ENCODE assay signal across 8 mouse cellular contexts in genomic region chrX:59134166-59134861, GRCm38 (mm10).
DNase-seq lines count a peak whose midpoint lies in the region; ATAC-seq and TF ChIP-seq lines count a peak whose summit lies in the region.

No protein-coding gene starts in this region.

- TF ChIP-seq POLR2A in kidney, adult 2 months (IDR thresholded peaks at IDR 0.05; ENCODE audit: low read depth, low read length): no peak
- TF ChIP-seq POLR2A in cerebellum, adult 2 months (IDR thresholded peaks at IDR 0.05; ENCODE audit: borderline replicate concordance, insufficient read depth, low read length): no peak
- no peak for TF ChIP-seq POLR2A in olfactory bulb, adult 2 months (IDR thresholded peaks at IDR 0.05; ENCODE audit: insufficient read depth, low read depth, low read length)

- peak; percentile 0 for DNase-seq in kidney, adult 2 months
- DNase-seq in kidney, adult 11 months: no peak
- peak; percentile 38 to 39 for DNase-seq in cerebellum, adult 2 months
- peak; percentile 69 for DNase-seq in intestine, embryonic 14.5 days (ENCODE audit: low spot score)
- DNase-seq in limb, embryonic 11.5 days (ENCODE audit: low spot score): peak; percentile 60
- peak; percentile 64 for DNase-seq in thymus, postnatal 14 days

- no peaks in the 10 kb centered on the region for H3K36me3 ChIP-seq in kidney, adult 2 months (ENCODE audit: control insufficient read depth, insufficient read depth, low read length)
- H3K36me3 ChIP-seq in intestine, embryonic 14.5 days (ENCODE audit: control insufficient read depth, insufficient read depth, low read length): no peaks in the 10 kb centered on the region
- H3K36me3 ChIP-seq in limb, embryonic 11.5 days (ENCODE audit: control insufficient read depth, insufficient read depth, low read length): no peaks in the 10 kb centered on the region

- 0 out of 2 replicates have a peak overlapping the region, but pooled peaks have one; percentile 10 for H3K4me3 ChIP-seq in kidney, adult 2 months (ENCODE audit: insufficient read depth, low read depth, low read length)
- peak overlapping the region; percentile 64 for H3K4me3 ChIP-seq in cerebellum, adult 2 months (replicated peaks; ENCODE audit: insufficient read depth, low read depth, low read length)
- peak overlapping the region; percentile 45 for H3K4me3 ChIP-seq in intestine, embryonic 14.5 days (ENCODE audit: low read depth, low read length)
- H3K4me3 ChIP-seq in limb, embryonic 11.5 days (ENCODE audit: low read depth, low read length): peak overlapping the region; percentile 43
- H3K4me3 ChIP-seq in olfactory bulb, adult 2 months (ENCODE audit: insufficient read depth, low read depth, low read length): peak overlapping the region; percentile 57

- no peak overlapping the region for H3K27ac ChIP-seq in kidney, adult 2 months (ENCODE audit: insufficient read depth, low read depth, low read length)
- H3K27ac ChIP-seq in cerebellum, adult 2 months (ENCODE audit: insufficient read depth, low read length): no peak overlapping the region
- H3K27ac ChIP-seq in intestine, embryonic 14.5 days (ENCODE audit: low read depth): no peak overlapping the region
- no peak overlapping the region for H3K27ac ChIP-seq in limb, embryonic 11.5 days (replicated peaks; ENCODE audit: low read depth, low read length)
- H3K27ac ChIP-seq in olfactory bulb, adult 2 months (ENCODE audit: insufficient read depth, low read depth, low read length): no peak overlapping the region

- H3K9me3 ChIP-seq in intestine, embryonic 14.5 days (ENCODE audit: control insufficient read depth, low read length): no peaks in the 10 kb centered on the region
- H3K9me3 ChIP-seq in limb, embryonic 11.5 days (ENCODE audit: control insufficient read depth, low read length): no peaks in the 10 kb centered on the region

- TF ChIP-seq CTCF in kidney, adult 2 months (conservative IDR thresholded peaks at IDR 0.05; ENCODE audit: insufficient read depth, insufficient read length, low read depth, low read length): no peak
- no peak for TF ChIP-seq CTCF in cerebellum, adult 2 months (IDR thresholded peaks at IDR 0.05; ENCODE audit: borderline replicate concordance, insufficient read depth, low read depth, low read length)
- TF ChIP-seq CTCF in olfactory bulb, adult 2 months (IDR thresholded peaks at IDR 0.05; ENCODE audit: insufficient read depth, low read depth, low read length): no peak

- peak overlapping the region; percentile 52 for H3K4me2 ChIP-seq in intestine, embryonic 14.5 days (ENCODE audit: low read length)
- peak overlapping the region; percentile 65 for H3K4me2 ChIP-seq in limb, embryonic 11.5 days (ENCODE audit: low read depth, severe bottlenecking)

- no peaks in the 10 kb centered on the region for H3K4me1 ChIP-seq in kidney, adult 2 months (ENCODE audit: control insufficient read depth, insufficient read depth, low read length)
- H3K4me1 ChIP-seq in cerebellum, adult 2 months (ENCODE audit: control insufficient read depth, insufficient read depth, low read length): no peaks in the 10 kb centered on the region
- no peaks in the 10 kb centered on the region for H3K4me1 ChIP-seq in intestine, embryonic 14.5 days (replicated peaks; ENCODE audit: control insufficient read depth, insufficient read depth, low read length)
- H3K4me1 ChIP-seq in limb, embryonic 11.5 days (ENCODE audit: control insufficient read depth, insufficient read depth, low read length): 0 out of 2 replicates have a peak, but pooled peaks cover 2% of the 10 kb centered on the region
- H3K4me1 ChIP-seq in olfactory bulb, adult 2 months (ENCODE audit: control insufficient read depth, insufficient read depth, low read length): no peaks in the 10 kb centered on the region; the same call in none of the 2 replicates

- H3K9ac ChIP-seq in intestine, embryonic 14.5 days (ENCODE audit: low read length): peak overlapping the region; percentile 40
- peak overlapping the region; percentile 51 for H3K9ac ChIP-seq in limb, embryonic 11.5 days (ENCODE audit: low read length)

- peak; percentile 58 for ATAC-seq in frontal cortex, adult (ENCODE audit: low TSS enrichment)
- peak; percentile 78 for ATAC-seq in intestine, embryonic 14.5 days (replicated peaks; ENCODE audit: low FRiP score, low TSS enrichment, low read depth)
- ATAC-seq in limb, embryonic 11.5 days (ENCODE audit: insufficient number of reproducible peaks, low FRiP score, low TSS enrichment, low read depth): peak; percentile 85

- H3K27me3 ChIP-seq in kidney, adult 2 months (replicated peaks; ENCODE audit: control insufficient read depth, insufficient read depth, low read length): no peaks in the 10 kb centered on the region
- H3K27me3 ChIP-seq in cerebellum, adult 2 months (ENCODE audit: control insufficient read depth, insufficient read depth, low read length): no peaks in the 10 kb centered on the region
- H3K27me3 ChIP-seq in intestine, embryonic 14.5 days (replicated peaks; ENCODE audit: control insufficient read depth, insufficient read depth, low read length): 0 out of 2 replicates have a peak, but pooled peaks cover 14% of the 10 kb centered on the region
- H3K27me3 ChIP-seq in limb, embryonic 11.5 days (ENCODE audit: control insufficient read depth, insufficient read depth, low read length): peaks cover 4% of the 10 kb centered on the region

- WGBS in kidney, adult 2 months: 1% methylated on average over 50 of the region's 75 CpGs
- 8% methylated on average over 46 of the region's 75 CpGs for WGBS in cerebellum, adult 2 months
- 10% methylated on average over 31 of the region's 75 CpGs for WGBS in intestine, embryonic 14.5 days
- WGBS in limb, embryonic 11.5 days: 18% methylated on average over 45 of the region's 75 CpGs
- 12% methylated on average over 71 of the region's 75 CpGs for WGBS in olfactory bulb, adult 2 months

Comparison
In these comparisons a context has a peak if more than half of its experiments do, and no peak if none do; other contexts are left out.
1. H3K4me3 ChIP-seq: peak in every context shown above with its lines; median percentile 64 in cerebellum, adult 2 months; 57 in olfactory bulb, adult 2 months; 45 in intestine, embryonic 14.5 days; 43 in limb, embryonic 11.5 days; 10 in kidney, adult 2 months.